Mouse (Mus musculus): Measurements from ENCODE around the gene Bpgm. TPM values are rescaled to one million over a fixed set of nuclear protein-coding genes. Genes with fewer than 3 reads are reported as not detected.
A peak's percentile ranks its signal among the peaks of the same experiment; 100 is the strongest.

Gene Bpgm
- polyA plus RNA-seq, 1 experiment from 2014 or later = 94.6 TPM

DNA sequence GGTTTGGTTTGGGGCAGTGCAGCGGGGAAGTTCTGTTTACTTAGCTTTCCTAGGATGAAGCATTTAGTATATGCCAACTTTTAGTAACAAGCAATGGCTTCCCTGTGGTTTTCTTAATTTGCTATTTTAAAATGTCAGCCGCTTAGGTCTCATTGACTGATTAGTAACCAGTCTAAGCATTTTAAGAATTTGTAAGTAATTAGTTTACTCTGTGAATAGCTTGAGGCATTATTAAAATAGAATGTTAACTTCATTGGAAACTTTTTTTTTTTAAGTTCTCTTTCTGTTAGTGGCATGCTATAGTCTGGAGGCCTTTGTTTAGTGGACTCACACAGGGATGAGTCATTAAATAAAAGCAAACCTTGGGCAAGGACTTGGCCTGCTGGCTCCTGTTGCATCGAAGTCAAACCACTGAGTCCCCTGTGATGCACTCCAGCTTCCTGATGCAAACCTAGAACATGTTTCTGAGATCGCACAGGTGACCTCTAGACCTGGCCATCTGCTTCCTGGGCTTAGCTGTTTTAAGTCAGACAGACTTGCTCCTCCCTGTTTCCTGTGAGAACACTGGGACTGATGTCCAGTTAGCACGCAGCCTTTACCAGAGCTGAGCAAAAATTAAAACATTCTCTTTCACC lies 22.1 kb downstream of the Bpgm start:
- no peaks in the 10 kb centered on the region for H3K36me3 ChIP-seq (ENCODE audit: control insufficient read depth, insufficient read depth, low read length)
- no peaks in the 10 kb centered on the region for H3K27me3 ChIP-seq (ENCODE audit: control insufficient read depth, insufficient read depth, low read length)
- no peak overlapping the region for H3K4me3 ChIP-seq (replicated peaks; ENCODE audit: low read depth, low read length)
- H3K27ac ChIP-seq (replicated peaks; ENCODE audit: low read depth, low read length) = no peak overlapping the region
- no peaks in the 10 kb centered on the region for H3K9me3 ChIP-seq (ENCODE audit: control insufficient read depth, low read length)
- ATAC-seq (ENCODE audit: low FRiP score, low TSS enrichment) = no peak
- DNase-seq = no peak
- H3K9ac ChIP-seq (replicated peaks; ENCODE audit: low read length) = no peak overlapping the region
- H3K4me2 ChIP-seq (ENCODE audit: low read length) = no peak overlapping the region
- no peaks in the 10 kb centered on the region for H3K4me1 ChIP-seq (ENCODE audit: control insufficient read depth, insufficient read depth, low read length)
- 83% methylated on average over 5 of the region's 5 CpGs for WGBS

GRCm38 (mm10) chr6:34502291-34502690 lies 26.3 kb downstream of the Bpgm start:
- H3K27ac ChIP-seq (replicated peaks; ENCODE audit: low read depth, low read length) = no peak overlapping the region
- no peak overlapping the region for H3K9ac ChIP-seq (replicated peaks; ENCODE audit: low read length)
- no peak overlapping the region for H3K4me2 ChIP-seq (ENCODE audit: low read length)
- peaks cover 22% of the 10 kb centered on the region for H3K36me3 ChIP-seq (ENCODE audit: control insufficient read depth, insufficient read depth, low read length)
- H3K4me3 ChIP-seq (replicated peaks; ENCODE audit: low read depth, low read length) = no peak overlapping the region
- H3K27me3 ChIP-seq (ENCODE audit: control insufficient read depth, insufficient read depth, low read length) = no peaks in the 10 kb centered on the region
- H3K4me1 ChIP-seq (ENCODE audit: control insufficient read depth, insufficient read depth, low read length) = no peaks in the 10 kb centered on the region
- no peak for DNase-seq
- ATAC-seq (ENCODE audit: low FRiP score, low TSS enrichment) = no peak
- 85% methylated on average over 7 of the region's 7 CpGs for WGBS
- H3K9me3 ChIP-seq (ENCODE audit: control insufficient read depth, low read length) = no peaks in the 10 kb centered on the region

DNA sequence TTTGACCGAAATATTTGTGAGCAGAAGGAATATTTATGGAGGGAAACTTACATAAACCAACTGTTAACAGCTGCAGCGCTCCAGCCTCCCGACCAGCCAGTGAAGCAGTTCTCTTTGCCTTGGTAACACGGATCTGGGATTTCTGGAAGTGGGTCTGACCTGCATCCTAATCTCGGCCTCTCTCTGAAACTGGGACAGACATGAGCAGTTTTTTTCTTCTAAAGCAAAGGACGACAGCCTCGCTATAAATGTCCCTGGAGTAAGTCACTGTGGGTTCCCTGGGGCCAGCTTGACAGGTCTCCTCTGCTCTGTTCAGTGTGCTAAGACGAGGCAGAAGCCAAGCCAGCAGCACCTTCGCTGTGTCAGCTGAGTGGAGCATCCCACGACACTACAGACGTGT lies 29.9 kb downstream of the Bpgm start:
- Histone ChIP-seq H3K27ac (replicated peaks; ENCODE audit: low read depth, low read length) (no peak overlapping the region), H3K36me3 (ENCODE audit: control insufficient read depth, insufficient read depth, low read length) (peaks cover 22% of the 10 kb centered on the region), H3K9ac (replicated peaks; ENCODE audit: low read length) (no peak overlapping the region), H3K27me3 (ENCODE audit: control insufficient read depth, insufficient read depth, low read length) (no peaks in the 10 kb centered on the region), H3K4me1 (ENCODE audit: control insufficient read depth, insufficient read depth, low read length) (no peaks in the 10 kb centered on the region), H3K9me3 (ENCODE audit: control insufficient read depth, low read length) (no peaks in the 10 kb centered on the region), H3K4me2 (ENCODE audit: low read length) (no peak overlapping the region), H3K4me3 (replicated peaks; ENCODE audit: low read depth, low read length) (no peak overlapping the region)
- ATAC-seq (ENCODE audit: low FRiP score, low TSS enrichment) (no peak), DNase-seq (no peak)
- 84% methylated on average over 11 of the region's 11 CpGs for WGBS

GRCm38 (mm10) chr6:34507581-34507980 lies 31.6 kb downstream of the Bpgm start:
- 92% methylated on average over 4 of the region's 4 CpGs for WGBS
- no peak overlapping the region for H3K4me3 ChIP-seq (replicated peaks; ENCODE audit: low read depth, low read length)
- no peaks in the 10 kb centered on the region for H3K4me1 ChIP-seq (ENCODE audit: control insufficient read depth, insufficient read depth, low read length)

DNA sequence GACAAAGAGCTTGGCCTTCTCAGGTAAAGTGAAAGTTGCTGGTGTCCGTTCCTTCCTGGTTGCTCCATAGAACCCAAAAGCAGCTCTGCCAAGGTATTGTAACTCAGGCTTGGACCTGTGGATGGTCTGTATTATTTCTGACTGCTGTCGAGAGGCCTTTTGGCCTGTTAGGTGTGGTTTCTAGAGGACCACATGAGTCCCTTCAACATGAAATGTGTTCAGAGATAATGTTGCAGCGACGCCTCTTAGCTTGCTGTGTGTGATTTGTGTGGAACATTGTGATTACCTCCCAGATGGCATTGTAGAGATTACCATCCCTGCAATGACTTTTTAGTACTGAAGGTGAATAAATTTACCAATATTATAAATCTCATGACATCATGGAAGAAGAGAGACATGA lies 32.0 kb downstream of the Bpgm start:
- H3K9ac ChIP-seq (replicated peaks; ENCODE audit: low read length) = no peak overlapping the region
- ATAC-seq (ENCODE audit: low FRiP score, low TSS enrichment) (no peak), DNase-seq (no peak)
- no peak overlapping the region for H3K27ac ChIP-seq (replicated peaks; ENCODE audit: low read depth, low read length)
- H3K4me2 ChIP-seq (ENCODE audit: low read length) = no peak overlapping the region
- no peaks in the 10 kb centered on the region for H3K9me3 ChIP-seq (ENCODE audit: control insufficient read depth, low read length)
- no peaks in the 10 kb centered on the region for H3K4me1 ChIP-seq (ENCODE audit: control insufficient read depth, insufficient read depth, low read length)
- H3K27me3 ChIP-seq (ENCODE audit: control insufficient read depth, insufficient read depth, low read length) = no peaks in the 10 kb centered on the region
- no peak overlapping the region for H3K4me3 ChIP-seq (replicated peaks; ENCODE audit: low read depth, low read length)
- WGBS = 96% methylated on average over 4 of the region's 4 CpGs
- H3K36me3 ChIP-seq (ENCODE audit: control insufficient read depth, insufficient read depth, low read length) = peaks cover 22% of the 10 kb centered on the region

More at GRCm38 (mm10) chr6:34507581-34507980, 31.6 kb downstream of the Bpgm start:
- Histone ChIP-seq H3K4me2 (ENCODE audit: low read length) (no peak overlapping the region), H3K9ac (replicated peaks; ENCODE audit: low read length) (no peak overlapping the region), H3K36me3 (ENCODE audit: control insufficient read depth, insufficient read depth, low read length) (peaks cover 22% of the 10 kb centered on the region), H3K27ac (replicated peaks; ENCODE audit: low read depth, low read length) (no peak overlapping the region), H3K27me3 (ENCODE audit: control insufficient read depth, insufficient read depth, low read length) (no peaks in the 10 kb centered on the region), H3K9me3 (ENCODE audit: control insufficient read depth, low read length) (no peaks in the 10 kb centered on the region)
- ATAC-seq (ENCODE audit: low FRiP score, low TSS enrichment) (no peak), DNase-seq (no peak)

DNA sequence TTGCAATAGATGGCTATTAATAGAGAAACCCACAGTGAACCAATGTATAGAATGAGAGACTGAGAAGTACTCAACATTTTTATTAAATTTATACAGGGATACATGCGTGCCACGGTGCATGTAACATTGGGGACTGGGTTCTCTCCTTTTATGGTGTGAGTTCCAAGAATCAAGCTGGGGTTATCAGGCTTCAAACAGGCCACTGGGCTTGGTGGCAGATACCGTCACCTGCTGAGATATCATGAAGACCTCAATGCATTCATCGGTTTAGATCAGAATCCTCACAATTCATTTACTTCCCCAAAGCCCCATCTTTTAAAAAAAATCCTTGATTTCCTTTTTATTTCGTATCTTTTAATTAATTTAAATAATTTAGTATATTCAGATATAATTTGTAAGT lies 34.3 kb downstream of the Bpgm start:
- no peak for DNase-seq
- 93% methylated on average over 5 of the region's 5 CpGs for whole genome bisulfite sequencing
- no peak overlapping the region for H3K9ac ChIP-seq (replicated peaks; ENCODE audit: low read length)
- no peak overlapping the region for H3K4me3 ChIP-seq (replicated peaks; ENCODE audit: low read depth, low read length)
- no peak overlapping the region for H3K27ac ChIP-seq (replicated peaks; ENCODE audit: low read depth, low read length)
- no peak overlapping the region for H3K4me2 ChIP-seq (ENCODE audit: low read length)
- peaks cover 9% of the 10 kb centered on the region for H3K36me3 ChIP-seq (ENCODE audit: control insufficient read depth, insufficient read depth, low read length)
- no peaks in the 10 kb centered on the region for H3K27me3 ChIP-seq (ENCODE audit: control insufficient read depth, insufficient read depth, low read length)
- H3K9me3 ChIP-seq (ENCODE audit: control insufficient read depth, low read length) = no peaks in the 10 kb centered on the region
- no peak for ATAC-seq (ENCODE audit: low FRiP score, low TSS enrichment)
- no peaks in the 10 kb centered on the region for H3K4me1 ChIP-seq (ENCODE audit: control insufficient read depth, insufficient read depth, low read length)

DNA sequence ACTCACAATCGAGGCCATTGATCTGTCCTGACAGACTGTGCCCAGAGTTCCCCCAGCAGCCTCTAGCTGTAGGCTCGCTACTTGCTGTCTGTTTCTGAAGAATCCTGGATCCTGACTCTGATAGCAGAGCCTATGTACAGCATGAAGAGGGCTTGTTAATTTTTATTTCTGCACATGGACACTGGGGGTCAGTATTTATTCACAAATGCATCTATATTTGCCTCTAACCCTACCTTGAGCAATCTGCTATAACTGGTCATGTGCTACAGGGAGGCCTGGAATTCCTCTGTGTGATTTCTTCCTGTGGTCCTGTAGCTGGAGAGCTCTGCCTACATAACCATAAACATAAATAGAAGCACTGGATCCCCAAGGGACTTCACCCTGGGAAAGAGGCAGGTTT lies 35.4 kb downstream of the Bpgm start:
- 72% methylated on average over 2 of the region's 2 CpGs for WGBS
- DNase-seq = peak; percentile 79
- no peak overlapping the region for H3K4me2 ChIP-seq (ENCODE audit: low read length)
- H3K27me3 ChIP-seq (ENCODE audit: control insufficient read depth, insufficient read depth, low read length) = no peaks in the 10 kb centered on the region
- peaks cover 2% of the 10 kb centered on the region; the same call in 1 of the 2 replicates for H3K36me3 ChIP-seq (ENCODE audit: control insufficient read depth, insufficient read depth, low read length)
- H3K4me1 ChIP-seq (ENCODE audit: control insufficient read depth, insufficient read depth, low read length) = no peaks in the 10 kb centered on the region
- no peak overlapping the region for H3K9ac ChIP-seq (replicated peaks; ENCODE audit: low read length)
- no peak overlapping the region for H3K4me3 ChIP-seq (replicated peaks; ENCODE audit: low read depth, low read length)
- H3K9me3 ChIP-seq (ENCODE audit: control insufficient read depth, low read length) = no peaks in the 10 kb centered on the region
- ATAC-seq (ENCODE audit: low FRiP score, low TSS enrichment) = peak; percentile 77
- no peak overlapping the region for H3K27ac ChIP-seq (replicated peaks; ENCODE audit: low read depth, low read length)

GRCm38 (mm10) chr6:34512741-34513140 lies 36.7 kb downstream of the Bpgm start:
- no peaks in the 10 kb centered on the region for H3K9me3 ChIP-seq (ENCODE audit: control insufficient read depth, low read length)
- no peaks in the 10 kb centered on the region for H3K36me3 ChIP-seq (ENCODE audit: control insufficient read depth, insufficient read depth, low read length)
- no peak overlapping the region for H3K27ac ChIP-seq (replicated peaks; ENCODE audit: low read depth, low read length)
- no peaks in the 10 kb centered on the region for H3K27me3 ChIP-seq (ENCODE audit: control insufficient read depth, insufficient read depth, low read length)
- H3K4me3 ChIP-seq (replicated peaks; ENCODE audit: low read depth, low read length) = no peak overlapping the region
- H3K4me2 ChIP-seq (ENCODE audit: low read length) = no peak overlapping the region
- H3K4me1 ChIP-seq (ENCODE audit: control insufficient read depth, insufficient read depth, low read length) = no peaks in the 10 kb centered on the region
- no peak overlapping the region for H3K9ac ChIP-seq (replicated peaks; ENCODE audit: low read length)
- ATAC-seq (ENCODE audit: low FRiP score, low TSS enrichment) (no peak), DNase-seq (no peak)

- H3K4me3 ChIP-seq (replicated peaks; ENCODE audit: low read depth, low read length) = no peak overlapping the region
- peak; percentile 60 for DNase-seq
- 46% methylated on average over 5 of the region's 5 CpGs for WGBS
- H3K9ac ChIP-seq (replicated peaks; ENCODE audit: low read length) = no peak overlapping the region
- H3K4me2 ChIP-seq (ENCODE audit: low read length) = no peak overlapping the region
- no peaks in the 10 kb centered on the region for H3K4me1 ChIP-seq (ENCODE audit: control insufficient read depth, insufficient read depth, low read length)
- H3K9me3 ChIP-seq (ENCODE audit: control insufficient read depth, low read length) = no peaks in the 10 kb centered on the region
- H3K27ac ChIP-seq (replicated peaks; ENCODE audit: low read depth, low read length) = no peak overlapping the region
- H3K27me3 ChIP-seq (ENCODE audit: control insufficient read depth, insufficient read depth, low read length) = no peaks in the 10 kb centered on the region
- ATAC-seq (ENCODE audit: low FRiP score, low TSS enrichment) = no peak
- H3K36me3 ChIP-seq (ENCODE audit: control insufficient read depth, insufficient read depth, low read length) = no peaks in the 10 kb centered on the region
Measured at GRCm38 (mm10) chr6:34514655-34515054, 38.6 kb downstream of the Bpgm start.

Data from midbrain, embryonic 14.5 days (tissue).